Mouse (Mus musculus): ENCODE measurements at regions not wholly inside any gene's neighbourhood (a gene's known extent, or its start where the extent isn't known, plus 50 kb on each side); places are given as distances from the start of the nearest gene placed in this dataset.
"Not testable (repeated sequence)": the region's sequence is repeated elsewhere in the genome, so short reads cannot be mapped to it uniquely, and the experiment has no call there.

DNA sequence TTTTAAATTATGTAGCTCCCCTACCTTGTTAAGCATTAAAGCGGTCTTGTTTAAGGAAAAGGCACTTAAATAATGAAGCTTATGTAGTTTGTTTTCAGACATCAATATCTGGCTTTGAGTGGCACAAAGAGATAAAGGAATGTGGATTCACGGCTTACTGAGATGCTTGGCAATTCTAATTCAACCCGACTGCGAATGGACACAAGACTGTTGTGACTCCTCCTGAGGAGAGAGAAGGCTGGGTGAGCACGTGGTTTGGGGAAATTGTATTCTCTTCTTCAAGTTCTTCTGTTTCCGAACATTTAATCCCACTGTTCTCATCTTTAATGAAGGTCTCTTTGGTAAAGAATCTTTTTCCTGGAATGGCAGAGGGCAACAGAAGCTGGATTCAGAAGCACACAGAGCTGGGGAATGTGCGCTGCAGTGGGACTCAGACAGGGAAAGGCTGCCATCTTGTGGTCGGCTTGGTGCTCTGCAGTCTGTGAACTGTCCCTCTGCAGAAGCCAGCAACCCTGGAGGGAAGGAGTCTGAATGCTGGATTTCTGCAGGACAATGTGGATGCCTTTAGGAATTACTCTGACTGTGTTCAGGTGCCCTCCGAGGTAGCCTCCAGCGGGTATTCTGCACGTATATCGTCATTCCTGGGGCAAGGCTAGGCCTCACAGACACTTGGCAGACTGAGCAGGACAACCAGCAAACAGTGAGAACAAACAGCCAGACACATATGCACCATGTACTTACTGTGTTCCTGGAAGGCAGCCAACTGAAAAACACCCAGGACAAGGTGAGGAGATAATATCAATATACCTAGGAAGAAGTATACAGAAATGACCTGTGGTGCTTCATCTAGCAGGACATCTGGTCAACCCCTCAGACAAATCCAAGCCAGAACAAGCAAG is 54.0 kb upstream of the Pax1 start:
- DNase-seq (ENCODE audit: low spot score), result peak; percentile 59

GRCm38 (mm10) chr2:147306728-147307127 is 55.0 kb upstream of the Pax1 start:
- no peak for DNase-seq (ENCODE audit: low spot score)

DNA sequence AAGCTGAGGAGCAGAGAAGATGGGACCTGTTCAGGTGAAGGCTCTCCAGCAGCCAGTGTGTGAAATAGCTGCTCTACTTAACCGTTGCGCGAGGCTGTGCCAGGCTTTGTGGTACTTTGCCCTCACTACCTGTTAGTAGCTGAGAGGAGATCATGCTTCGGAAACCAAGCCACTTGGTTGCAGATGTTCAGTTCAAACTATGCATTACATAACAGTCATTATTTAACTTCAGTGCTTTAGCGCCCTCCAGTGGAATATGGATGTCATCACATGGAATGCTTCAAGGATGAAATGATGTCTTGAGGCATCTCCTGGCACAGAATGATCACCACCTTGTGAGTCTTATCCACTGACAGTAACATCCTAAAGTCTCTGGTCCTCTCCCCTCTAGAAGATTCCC is 56.5 kb upstream of the Pax1 start:
- peak; percentile 5 for DNase-seq (ENCODE audit: low spot score)

GRCm38 (mm10) chr2:147300503-147300902 is 61.2 kb upstream of the Pax1 start:
- DNase-seq (ENCODE audit: low spot score), result no peak

DNA sequence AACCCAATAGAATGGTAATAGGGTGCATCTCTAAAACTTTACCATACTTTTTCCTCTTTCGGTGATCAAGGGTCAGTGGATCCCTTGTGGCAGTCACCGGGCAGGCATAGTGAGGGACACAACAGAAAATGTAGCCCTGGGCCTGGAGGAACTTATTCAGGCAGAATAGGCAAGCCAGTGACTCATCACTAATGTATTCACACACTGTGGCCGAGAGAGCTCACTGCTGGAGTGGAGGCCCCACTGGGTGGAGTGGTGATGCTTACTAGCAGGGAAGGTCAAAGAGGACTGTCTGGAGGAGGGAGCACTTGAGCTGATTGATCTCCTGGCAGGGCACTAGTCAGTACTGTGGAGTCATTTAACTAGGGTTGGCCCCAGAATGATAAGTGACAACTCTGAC is 62.4 kb upstream of the Pax1 start:
- DNase-seq (ENCODE audit: low spot score), result no peak

DNA sequence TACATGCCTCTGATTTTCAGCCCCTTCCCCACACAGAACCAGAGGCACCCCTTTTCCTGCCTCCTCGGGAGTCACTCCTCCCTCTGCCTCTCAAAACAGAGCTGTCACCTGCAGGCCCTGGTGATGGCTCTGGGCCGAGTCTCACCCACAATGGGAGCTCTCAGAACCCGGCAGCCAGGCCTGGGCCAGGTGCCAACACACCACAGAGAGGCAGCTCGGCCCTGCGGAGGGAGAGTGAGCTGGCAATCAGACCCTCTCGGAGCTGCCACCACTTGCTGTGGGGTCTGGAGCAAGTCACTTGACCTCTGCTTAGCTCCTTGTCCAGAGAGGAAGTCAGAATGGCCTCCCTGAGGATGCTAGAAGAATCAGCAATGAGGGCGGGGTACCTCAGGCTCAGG is 63.2 kb upstream of the Pax1 start:
- DNase-seq (ENCODE audit: low spot score), result peak; percentile 52

- DNase-seq (ENCODE audit: low spot score), result no peak
Observed at GRCm38 (mm10) chr2:147297876-147298498, 63.7 kb upstream of the Pax1 start.

GRCm38 (mm10) chr2:147294926-147295325 is 66.8 kb upstream of the Pax1 start:
- not testable (repeated sequence) for DNase-seq (ENCODE audit: low spot score)

- DNase-seq (ENCODE audit: low spot score), result no peak
Observed at GRCm38 (mm10) chr2:147293294-147293688, 68.4 kb upstream of the Pax1 start.

DNA sequence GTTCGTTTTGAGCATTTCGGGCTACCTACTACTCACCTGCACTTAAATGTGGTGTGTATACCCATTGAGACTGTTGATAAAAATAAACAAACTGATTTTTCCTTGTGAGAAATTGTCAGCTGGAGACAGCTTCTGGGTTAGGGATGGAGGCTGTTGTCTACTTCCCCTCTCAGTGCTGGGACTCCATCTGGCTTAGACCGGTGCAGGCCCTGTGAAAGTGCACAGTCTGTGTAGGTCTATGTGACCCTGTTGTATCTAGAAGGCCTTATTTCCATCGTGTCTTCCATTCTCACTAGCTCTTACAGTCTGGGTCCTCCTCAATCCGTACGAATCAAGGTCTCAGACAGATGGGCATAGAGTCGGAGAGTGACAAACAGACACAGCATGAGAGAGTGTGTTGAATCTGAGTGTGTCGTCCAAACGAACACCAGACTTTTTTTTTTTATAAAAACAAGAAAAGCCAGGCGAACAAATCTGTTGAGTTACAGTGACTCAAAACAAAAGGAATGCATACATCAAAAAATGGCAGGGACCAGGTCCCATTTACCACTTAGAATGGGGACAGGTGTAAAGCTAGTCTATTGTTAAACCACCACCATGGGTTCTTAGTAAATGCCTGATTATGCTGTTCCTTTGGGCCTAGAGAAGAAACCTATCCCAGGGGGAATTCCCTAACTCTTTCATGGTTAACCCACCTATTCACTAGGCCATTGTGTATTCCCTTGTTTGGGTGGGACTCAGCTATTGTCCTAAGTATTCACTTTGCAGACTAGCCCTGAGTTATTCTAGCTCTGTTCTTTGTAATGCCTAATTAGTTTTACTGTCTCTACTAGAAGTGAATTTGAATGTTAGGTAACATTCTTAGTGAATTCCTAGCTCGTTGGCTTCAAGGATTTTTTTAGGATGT is 69.1 kb upstream of the Pax1 start:
- DNase-seq (ENCODE audit: low spot score), result no peak

GRCm38 (mm10) chr2:147283390-147283789 is 78.3 kb upstream of the Pax1 start:
- DNase-seq (ENCODE audit: low spot score), result no peak

GRCm38 (mm10) chr2:147277636-147278035 is 83.6 kb upstream of the Nkx2-2 start:
- no peak for DNase-seq (ENCODE audit: low spot score)

- no peak for DNase-seq (ENCODE audit: low spot score)
Observed at GRCm38 (mm10) chr2:147269171-147269570, 75.1 kb upstream of the Nkx2-2 start.

- DNase-seq (ENCODE audit: low spot score), result no peak
Observed at GRCm38 (mm10) chr2:147267901-147268300, 73.9 kb upstream of the Nkx2-2 start.

- DNase-seq (ENCODE audit: low spot score), result no peak
Observed at GRCm38 (mm10) chr2:147267257-147267656, 73.2 kb upstream of the Nkx2-2 start.

DNA sequence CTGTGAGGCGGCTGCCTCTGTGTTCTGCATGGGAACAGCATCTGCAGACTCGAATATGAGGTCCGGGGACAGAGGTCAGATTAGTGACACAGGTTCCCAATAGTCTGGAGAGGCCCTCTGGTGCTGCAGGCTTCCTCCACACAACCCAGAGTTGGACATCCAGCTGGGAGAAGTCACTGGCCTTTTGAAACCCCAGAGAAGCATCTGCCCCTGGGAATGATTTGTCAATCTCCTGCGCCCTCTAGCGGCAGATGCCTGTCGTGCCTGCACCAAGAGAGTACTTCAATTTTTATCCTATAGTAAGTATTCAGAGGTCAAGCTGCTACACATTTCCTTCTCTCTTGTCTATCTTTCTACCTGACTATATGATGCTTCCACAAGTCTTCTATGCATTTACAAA is 62.7 kb upstream of the Nkx2-2 start:
- DNase-seq (ENCODE audit: low spot score), result peak; percentile 41

- DNase-seq (ENCODE audit: low spot score), result no peak
Observed at GRCm38 (mm10) chr2:147254944-147255343, 60.9 kb upstream of the Nkx2-2 start.

GRCm38 (mm10) chr2:147254137-147254536 is 60.1 kb upstream of the Nkx2-2 start:
- DNase-seq (ENCODE audit: low spot score), result no peak

- no peak for DNase-seq (ENCODE audit: low spot score)
Observed at GRCm38 (mm10) chr2:147247981-147248514, 54.0 kb upstream of the Nkx2-2 start.

DNA sequence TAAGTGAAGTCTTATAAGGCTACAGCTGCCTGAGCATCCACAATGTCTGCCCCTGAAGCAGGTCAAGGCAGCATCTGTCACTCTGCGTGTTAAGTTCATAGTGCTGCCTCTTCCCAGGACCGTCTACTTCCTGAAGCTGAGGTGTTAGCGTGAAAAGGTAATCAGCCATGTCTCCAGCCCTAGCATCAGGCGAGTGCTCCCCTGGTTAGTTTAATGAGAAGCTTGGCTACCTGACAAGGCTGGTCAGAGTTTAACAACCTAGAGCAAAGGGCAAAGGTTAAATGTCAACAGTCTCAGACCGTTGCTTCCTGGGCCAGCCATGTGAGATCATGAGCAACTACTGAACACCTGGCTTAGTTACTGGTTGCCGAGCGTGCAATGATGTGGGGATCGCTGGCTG is 53.2 kb upstream of the Nkx2-2 start:
- no peak for DNase-seq (ENCODE audit: low spot score)

DNA sequence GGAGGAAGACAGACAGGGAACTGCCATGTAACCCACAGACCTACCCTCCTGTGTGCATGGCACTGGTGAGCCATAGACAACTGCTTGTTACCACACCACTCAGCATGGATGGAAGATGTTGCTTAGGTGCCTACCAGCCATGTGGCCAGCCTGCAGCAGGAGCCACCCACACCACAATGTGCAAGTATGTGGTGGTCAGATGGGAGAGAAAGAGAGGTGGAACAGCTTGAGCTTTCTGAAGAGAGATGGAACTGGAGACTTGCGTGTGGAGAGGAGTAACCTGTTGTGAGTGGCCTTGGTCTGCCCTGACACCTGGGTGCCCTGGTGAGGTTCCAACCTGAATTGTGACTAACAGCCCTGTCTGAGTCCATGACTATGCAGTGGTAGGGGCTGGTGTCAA is 50.4 kb upstream of the Nkx2-2 start:
- DNase-seq (ENCODE audit: low spot score), result no peak
